Mouse (Mus musculus) heart, adult 2 months (tissue): ENCODE data around the gene Tent5d. TPM values are rescaled to one million over a fixed set of nuclear protein-coding genes. Genes with fewer than 3 reads are reported as not detected.
A peak's percentile ranks its signal among the peaks of the same experiment; 100 is the strongest.

Experiments used
- DNase-seq, 2 experiments: peaks; one replicate each; pipeline ENCODE4 v3.0.0; 2021
- H3K27ac ChIP-seq: fragments of 200-600 bp; 2 replicates; pipeline ENCODE4 v1.8.1; 2022
- H3K27me3 ChIP-seq: fragments of 200-500 bp; 2 replicates; pipeline ENCODE4 v1.6.1; 2012; ENCODE audit warnings: mild to moderate bottlenecking, low read length, inconsistent platforms, mixed read lengths; ENCODE audit not compliant: control insufficient read depth, insufficient read depth
- H3K36me3 ChIP-seq: fragments of 200-500 bp; 2 replicates; pipeline ENCODE4 v1.6.1; 2012; ENCODE audit warnings: low read length, inconsistent platforms; ENCODE audit not compliant: control insufficient read depth, insufficient read depth
- H3K4me1 ChIP-seq: fragments of 200-500 bp; 2 replicates; pipeline ENCODE4 v1.6.1; 2011; ENCODE audit warnings: low read length; ENCODE audit not compliant: control insufficient read depth, insufficient read depth
- H3K4me3 ChIP-seq: fragments of 200-600 bp; 2 replicates; pipeline ENCODE4 v1.8.1; 2022
- H3K79me2 ChIP-seq: fragments of 200-500 bp; replicated peaks from 2 replicates; pipeline ENCODE4 v1.6.1; 2012; ENCODE audit warnings: mild to moderate bottlenecking, inconsistent platforms, low read length, moderate library complexity, mixed read lengths; ENCODE audit not compliant: control insufficient read depth, insufficient read depth
- H3K9ac ChIP-seq: fragments of 200-500 bp; 2 replicates; pipeline ENCODE4 v1.6.1; 2012; ENCODE audit warnings: low read depth, mild to moderate bottlenecking, control low read depth, inconsistent platforms, low read length, mixed read lengths
- CTCF ChIP-seq: fragments of 200-600 bp; IDR thresholded peaks from 2 replicates; pipeline ENCODE4 v1.8.1; 2022; ENCODE audit warnings: antibody characterized with exemption, mild to moderate bottlenecking, moderate library complexity
- EP300 ChIP-seq: fragments of 200-500 bp; IDR thresholded peaks from 2 replicates; pipeline ENCODE4 v1.6.1; 2011; ENCODE audit warnings: low read depth, low read length, control low read depth; ENCODE audit not compliant: insufficient read depth
- POLR2A ChIP-seq: fragments of 200-500 bp; IDR thresholded peaks from 2 replicates; pipeline ENCODE4 v1.6.1; 2011; ENCODE audit warnings: mild to moderate bottlenecking, low read depth, low read length, control low read depth; ENCODE audit not compliant: insufficient read depth
- WGBS: fragments of 180-500 bp; shearing (Covaris S2); methylation state at CpG from one replicate; pipeline ENCODE4 v1.1.7; 2018; 5-methylcytosine and 5-hydroxymethylcytosine counted together
- intact Hi-C: fragments of 180-260 bp; cut with DNase I; formaldehyde crosslinking; loops from one replicate; pipeline ENCODE4 v1.15.1; 2025
- polyA plus RNA-seq: library from polyadenylated mRNA; depleted of rRNA; stranded (reverse); fragments of >200 nt; gene quantifications from 2 replicates; pipeline ENCODE4 v1.2.3, GENCODE M21; 2012; rRNA removed
- total RNA-seq, 2 experiments: library from RNA; stranded (reverse); gene quantifications; 2 replicates each; pipeline ENCODE4 v1.2.3; 2021

Tent5d gene
- total and polyA plus RNA-seq, 3 experiments: not detected

DNA sequence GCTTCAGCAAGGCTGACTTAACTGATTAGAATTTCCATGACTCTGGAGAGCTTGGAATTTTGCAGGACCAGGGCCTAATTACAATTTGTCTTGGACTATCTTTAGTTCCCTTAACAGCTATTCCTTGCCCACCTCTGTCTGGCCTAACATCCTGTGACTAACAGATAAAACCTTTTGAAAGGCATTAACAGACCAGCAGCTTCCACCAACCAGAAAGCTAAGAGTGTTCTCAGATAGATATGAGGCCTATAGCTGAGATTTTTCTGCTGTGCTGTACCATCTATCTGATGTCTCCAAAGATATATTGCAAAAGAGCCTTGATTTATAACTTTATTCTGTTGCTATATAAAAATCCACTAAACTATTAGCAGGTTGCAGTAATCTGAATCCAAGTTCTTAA, 19.7 kb downstream of the Tent5d start:
- intact Hi-C loops: no loop called here
- Histone ChIP-seq H3K4me1 (no peaks in the 10 kb centered on the region; the same call in 1 of the 2 replicates), H3K4me3 (no peak overlapping the region), H3K27me3 (no peaks in the 10 kb centered on the region), H3K36me3 (no peaks in the 10 kb centered on the region), H3K27ac (no peak overlapping the region), H3K79me2 (no peaks in the 10 kb centered on the region), H3K9ac (no peak overlapping the region)
- TF ChIP-seq CTCF (no peak), EP300 (no peak), POLR2A (no peak)
- DNase-seq: no peak

- Histone ChIP-seq H3K79me2 (no peaks in the 10 kb centered on the region), H3K27me3 (no peaks in the 10 kb centered on the region), H3K4me3 (peak overlapping the region; percentile 64), H3K27ac (peak overlapping the region; percentile 64), H3K9ac (peak overlapping the region; percentile 84), H3K36me3 (no peaks in the 10 kb centered on the region), H3K4me1 (no peaks in the 10 kb centered on the region; the same call in 1 of the 2 replicates)
- WGBS: 20% methylated on average over 31 of the region's 32 CpGs
- no peak for DNase-seq
- TF ChIP-seq POLR2A (no peak), EP300 (no peak), CTCF (no peak)
- intact Hi-C loops: loop anchor here (2.0 kb wide), 1 partner anchor 721 kb away; no protein-coding TSS in a partner anchor
These were observed 23.3 kb downstream of the Tent5d start for GRCm38 (mm10) chrX:107815502-107816217.

- Histone ChIP-seq H3K79me2 (no peaks in the 10 kb centered on the region), H3K4me3 (peak within 1 kb of the TSS; percentile 64), H3K27me3 (no peaks in the 10 kb centered on the region), H3K27ac (peak within 1 kb of the TSS; percentile 64), H3K36me3 (no peaks in the 10 kb centered on the region), H3K4me1 (no peaks in the 10 kb centered on the region; the same call in 1 of the 2 replicates), H3K9ac (peak within 1 kb of the TSS; percentile 84)
- TF ChIP-seq CTCF (peak; percentile 75), EP300 (no peak), POLR2A (0 out of 2 replicates have a peak, but pooled peaks have one; percentile 14)
- DNase-seq: peak; percentile 86 to 90
- WGBS: 17% methylated on average over 28 of the region's 28 CpGs
- intact Hi-C loops: loop anchor here (2.0 kb wide), 1 partner anchor 721 kb away; no protein-coding TSS in a partner anchor
These were observed 23.8 kb downstream of the Tent5d start, which contains the start of gene 2610002M06Rik for GRCm38 (mm10) chrX:107816218-107816554. TSS of gene 2610002M06Rik (minus strand) at chrX:107816334.

GRCm38 (mm10) chrX:107816726-107817125, 24.3 kb downstream of the Tent5d start:
- Histone ChIP-seq H3K4me1 (no peaks in the 10 kb centered on the region; the same call in 1 of the 2 replicates), H3K36me3 (no peaks in the 10 kb centered on the region), H3K79me2 (no peaks in the 10 kb centered on the region), H3K27me3 (no peaks in the 10 kb centered on the region), H3K4me3 (no peak overlapping the region), H3K27ac (no peak overlapping the region), H3K9ac (no peak overlapping the region)
- TF ChIP-seq EP300 (no peak), POLR2A (no peak), CTCF (no peak)
- intact Hi-C loops: loop anchor here (2.0 kb wide), 1 partner anchor 720 kb away; no protein-coding TSS in a partner anchor
- 79% methylated on average over 6 of the region's 6 CpGs for WGBS
- DNase-seq: no peak

DNA sequence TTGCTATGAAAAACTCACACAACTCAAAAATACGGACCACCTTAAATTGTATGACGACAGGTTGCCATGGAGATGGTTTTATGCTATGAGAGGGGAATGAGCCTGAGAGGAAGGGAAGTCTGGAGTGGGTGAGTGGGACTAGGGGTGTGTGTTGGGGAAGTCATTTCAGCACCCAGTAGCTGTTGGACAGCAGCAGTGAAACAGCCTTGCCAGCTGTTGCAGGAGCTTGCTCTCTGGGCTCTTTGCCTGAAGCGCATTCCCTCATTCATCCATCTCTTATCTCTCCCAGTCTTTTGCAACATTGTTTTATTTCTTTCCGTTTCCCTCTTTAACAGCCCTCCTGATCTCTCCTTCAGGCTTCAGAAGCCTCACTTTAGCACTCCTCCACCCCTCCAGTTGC, 65.8 kb downstream of the Tent5d start:
- no peak for DNase-seq
- intact Hi-C loops: no loop called here
- 26% methylated on average over 4 of the region's 4 CpGs for WGBS
- Histone ChIP-seq H3K27ac (no peak overlapping the region), H3K9ac (no peak overlapping the region), H3K27me3 (no peaks in the 10 kb centered on the region), H3K4me1 (no peaks in the 10 kb centered on the region), H3K36me3 (no peaks in the 10 kb centered on the region), H3K4me3 (no peak overlapping the region), H3K79me2 (no peaks in the 10 kb centered on the region)
- TF ChIP-seq EP300 (no peak), CTCF (no peak), POLR2A (no peak)

Other genes with a start within 250 kb of the Tent5d start
- gene Tbx22, start 124.6 kb upstream of the Tent5d start, total RNA-seq: not detected
- gene Tbx22, start 124.6 kb upstream of the Tent5d start, polyA plus RNA-seq: not detected in 2 replicates
- 1 to 10 TPM; 5.2 TPM for gene 2610002M06Rik, start 23.7 kb downstream of the Tent5d start, total RNA-seq
- 2.1 and 4.0 TPM in 2 replicates for gene 2610002M06Rik, start 23.7 kb downstream of the Tent5d start, polyA plus RNA-seq
- not detected for gene Gm732, start 155.9 kb downstream of the Tent5d start, total RNA-seq
- gene Gm732, start 155.9 kb downstream of the Tent5d start, polyA plus RNA-seq: not detected in 2 replicates